Mouse (Mus musculus): Measurements from ENCODE around the gene Unk.

Unk gene

GRCm38 (mm10) chr11:116110540-116110939 is 80.4 kb downstream of the Unk start:
- DNase-seq: no peak
